Mouse (Mus musculus): ENCODE data around the gene Mogat1. TPM values are rescaled to one million over a fixed set of nuclear protein-coding genes. Genes with fewer than 3 reads are reported as not detected.

Mogat1 gene
- polyA plus RNA-seq, 1 experiment from 2014 or later: 1.2 TPM

GRCm38 (mm10) chr1:78569617-78570016 is 58.8 kb downstream of the Mogat1 start:
- ATAC-seq: no peak
- H3K27ac ChIP-seq (ENCODE audit: low read length): no peak overlapping the region
- 54% methylated on average over 5 of the region's 5 CpGs for WGBS
- no peak for TF ChIP-seq EP300 (IDR thresholded peaks at IDR 0.05)
- peak; percentile 29 for DNase-seq (ENCODE audit: low spot score)
- no peaks in the 10 kb centered on the region for H3K36me3 ChIP-seq (ENCODE audit: insufficient read depth, low read length)
- H3K4me2 ChIP-seq (replicated peaks; ENCODE audit: low read depth, low read length): no peak overlapping the region
- 0 out of 2 replicates have a peak, but pooled peaks cover 2% of the 10 kb centered on the region for H3K9me3 ChIP-seq (ENCODE audit: low read length)
- no peak overlapping the region for H3K4me3 ChIP-seq (ENCODE audit: low read depth, low read length)
- no peak overlapping the region for H3K9ac ChIP-seq (replicated peaks; ENCODE audit: low read depth)
- no peaks in the 10 kb centered on the region for H3K4me1 ChIP-seq (ENCODE audit: insufficient read depth, low read depth, low read length)
- H3K27me3 ChIP-seq (replicated peaks; ENCODE audit: insufficient read depth, low read length): no peaks in the 10 kb centered on the region

GRCm38 (mm10) chr1:78585080-78585479 is 74.3 kb downstream of the Mogat1 start:
- Histone ChIP-seq H3K27ac (ENCODE audit: low read length) (no peak overlapping the region), H3K9ac (replicated peaks; ENCODE audit: low read depth) (no peak overlapping the region), H3K4me3 (ENCODE audit: low read depth, low read length) (no peak overlapping the region), H3K36me3 (ENCODE audit: insufficient read depth, low read length) (no peaks in the 10 kb centered on the region), H3K9me3 (ENCODE audit: low read length) (no peaks in the 10 kb centered on the region), H3K4me1 (ENCODE audit: insufficient read depth, low read depth, low read length) (no peaks in the 10 kb centered on the region), H3K4me2 (replicated peaks; ENCODE audit: low read depth, low read length) (no peak overlapping the region), H3K27me3 (replicated peaks; ENCODE audit: insufficient read depth, low read length) (no peaks in the 10 kb centered on the region)
- TF ChIP-seq CTCF (IDR thresholded peaks at IDR 0.05) (no peak), EP300 (IDR thresholded peaks at IDR 0.05) (no peak)
- WGBS: 34% methylated on average over 2 of the region's 2 CpGs
- peak; percentile 62 for ATAC-seq
- DNase-seq (ENCODE audit: low spot score): peak; percentile 71

- H3K9ac ChIP-seq (replicated peaks; ENCODE audit: low read depth): no peak overlapping the region
- no peak overlapping the region for H3K27ac ChIP-seq (ENCODE audit: low read length)
- no peak overlapping the region for H3K4me2 ChIP-seq (replicated peaks; ENCODE audit: low read depth, low read length)
- H3K4me1 ChIP-seq (ENCODE audit: insufficient read depth, low read depth, low read length): no peaks in the 10 kb centered on the region
- no peaks in the 10 kb centered on the region for H3K9me3 ChIP-seq (ENCODE audit: low read length)
- no peaks in the 10 kb centered on the region for H3K27me3 ChIP-seq (replicated peaks; ENCODE audit: insufficient read depth, low read length)
- peak; percentile 39 for DNase-seq (ENCODE audit: low spot score)
- TF ChIP-seq EP300 (IDR thresholded peaks at IDR 0.05): no peak
- TF ChIP-seq CTCF (IDR thresholded peaks at IDR 0.05): no peak
- no peak; the same call in 1 of the 2 replicates for ATAC-seq
- H3K36me3 ChIP-seq (ENCODE audit: insufficient read depth, low read length): no peaks in the 10 kb centered on the region
- WGBS: 16% methylated on average over 4 of the region's 4 CpGs
- H3K4me3 ChIP-seq (ENCODE audit: low read depth, low read length): no peak overlapping the region
These were observed 76.2 kb downstream of the Mogat1 start for GRCm38 (mm10) chr1:78586986-78587385.

Other genes starting within 250 kb of the Mogat1 start
- gene Sgpp2, start 200.6 kb upstream of the Mogat1 start, polyA plus RNA-seq (2015; fragmentation: Nextera tagmentation; extraction: Ambion mirVana): 10.9 and 14.0 TPM in 2 replicates
- 41.8 and 45.6 TPM in 2 replicates for gene Farsb, start 22.1 kb upstream of the Mogat1 start, polyA plus RNA-seq (2015; fragmentation: Nextera tagmentation; extraction: Ambion mirVana)
- 0.17 TPM in 1 of 2 replicates, not detected in the other for gene BC035947, start 1.2 kb downstream of the Mogat1 start, polyA plus RNA-seq (2015; fragmentation: Nextera tagmentation; extraction: Ambion mirVana)
- 22.7 and 23.3 TPM in 2 replicates for gene Acsl3, start 146.8 kb downstream of the Mogat1 start, polyA plus RNA-seq (2015; fragmentation: Nextera tagmentation; extraction: Ambion mirVana)
- gene Utp14b, start 147.0 kb downstream of the Mogat1 start, polyA plus RNA-seq (2015; fragmentation: Nextera tagmentation; extraction: Ambion mirVana): 0.96 and 0.97 TPM in 2 replicates

All from lung, postnatal 0 days (tissue).